Mouse (Mus musculus): ENCODE data around the gene Mrpl22. TPM values are rescaled to one million over a fixed set of nuclear protein-coding genes. Genes with fewer than 3 reads are reported as not detected.
A peak's percentile ranks its signal among the peaks of the same experiment; 100 is the strongest.
"Not testable (repeated sequence)": the region's sequence is repeated elsewhere in the genome, so short reads cannot be mapped to it uniquely, and the experiment has no call there.

The Mrpl22 gene
- total RNA-seq, 2 experiments from 2014 or later, result 49.5 to 54.2 TPM

- intact Hi-C loops (cut with DNase I), result loop anchor here (5.0 kb wide), 1 partner anchor 271 kb away; no protein-coding TSS in a partner anchor
- peak; percentile 69 to 77 for DNase-seq
Measured at GRCm38 (mm10) chr11:58223751-58224150, 52.3 kb downstream of the Mrpl22 start.

DNA sequence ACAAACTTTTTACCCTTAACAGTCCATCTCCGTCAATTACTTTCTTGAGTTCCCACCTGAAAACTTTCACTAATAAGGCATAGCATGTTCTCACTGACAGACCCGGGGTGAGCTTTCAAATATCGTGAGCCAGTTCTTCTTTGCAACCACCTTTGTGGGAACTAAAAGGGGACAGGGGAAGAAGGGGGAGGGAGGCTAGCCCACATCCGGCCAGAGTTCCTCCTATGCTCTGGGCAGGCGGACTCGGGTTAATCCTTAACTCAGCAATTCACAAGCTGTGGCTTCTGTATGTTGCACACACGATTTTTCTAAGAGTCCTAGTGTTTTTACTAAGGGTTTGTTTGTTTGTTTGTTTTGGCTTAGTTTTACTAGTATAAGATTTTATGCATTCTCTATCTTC, 52.9 kb downstream of the Mrpl22 start:
- intact Hi-C loops (cut with DNase I), result loop anchor here (5.0 kb wide), 1 partner anchor 272 kb away; no protein-coding TSS in a partner anchor

DNA sequence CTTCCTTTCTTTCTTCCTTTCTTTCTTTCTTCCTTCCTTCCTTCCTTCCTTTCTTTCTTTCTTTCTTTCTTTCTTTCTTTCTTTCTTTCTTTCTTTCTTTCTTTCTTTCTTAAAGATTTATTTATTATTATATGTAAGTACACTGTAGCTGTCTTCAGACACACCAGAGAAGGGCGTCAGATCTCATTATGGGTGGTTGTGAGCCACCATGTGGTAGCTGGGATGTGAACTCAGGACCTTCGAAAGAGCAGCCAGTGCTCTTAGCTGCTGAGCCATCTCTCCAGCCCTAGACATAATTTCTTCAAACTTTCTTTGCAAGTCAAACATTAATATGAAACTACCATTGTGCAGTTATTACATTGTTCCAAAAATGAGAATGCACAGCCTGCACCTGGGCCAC, 53.4 kb downstream of the Mrpl22 start:
- not testable (repeated sequence) for DNase-seq
- intact Hi-C loops (cut with DNase I), result loop anchor here (1.0 to 5.0 kb wide), 2 partner anchors 46 to 273 kb away; no protein-coding TSS in a partner anchor

More for the DNA sequence above, 52.9 kb downstream of the Mrpl22 start:
- peak; percentile 22 to 30 for DNase-seq

- DNase-seq, result peak; percentile 86 to 90
- intact Hi-C loops (cut with DNase I), result loop anchor here (1.0 kb wide), 1 partner anchor 46 kb away; no protein-coding TSS in a partner anchor
Measured at GRCm38 (mm10) chr11:58225655-58226054, 54.2 kb downstream of the Mrpl22 start.

GRCm38 (mm10) chr11:58226425-58226824, 55.0 kb downstream of the Mrpl22 start:
- no peak for DNase-seq
- intact Hi-C loops (cut with DNase I), result no loop called here

DNA sequence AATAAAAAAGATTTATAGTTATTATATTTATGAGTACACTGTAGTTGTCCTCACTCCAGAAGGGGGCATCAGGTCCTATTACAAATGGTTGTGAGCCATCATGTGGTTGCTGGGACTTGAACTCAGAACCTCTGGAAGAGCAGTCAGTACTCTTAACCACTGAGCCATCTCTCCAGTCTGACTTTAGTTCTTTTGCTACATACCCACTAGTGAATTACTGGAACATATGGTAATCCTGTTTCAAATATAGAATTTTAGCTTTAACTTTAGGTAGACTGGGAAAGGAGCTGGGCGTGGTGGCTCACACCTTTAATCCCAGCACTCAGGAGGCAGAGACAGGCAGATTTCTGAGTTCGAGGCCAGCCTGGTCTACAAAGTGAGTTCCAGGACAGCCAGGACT, 56.6 kb downstream of the Mrpl22 start:
- intact Hi-C loops (cut with DNase I); DNase-seq: not testable (repeated sequence)

Other genes starting within 250 kb of the Mrpl22 start
- gene Larp1, start 162.6 kb upstream of the Mrpl22 start, total RNA-seq (2021), result 10 to 100 TPM; 57.8 to 61.3 TPM
- gene Gm12248, start 78.5 kb upstream of the Mrpl22 start, total RNA-seq (2021), result not detected
- 10 to 100 TPM; 42.6 to 46.9 TPM for gene Cnot8, start 67.5 kb upstream of the Mrpl22 start, total RNA-seq (2021)
- 10 to 100 TPM; 10.2 to 11.9 TPM for gene Gemin5, start 3.1 kb upstream of the Mrpl22 start, total RNA-seq (2021)
- 1 to 10 TPM; 3.1 to 5.1 TPM for gene Igtp, start 27.9 kb downstream of the Mrpl22 start, total RNA-seq (2021)
- 1 to 10 TPM; 5.1 to 7.4 TPM for gene Irgm2, start 28.0 kb downstream of the Mrpl22 start, total RNA-seq (2021)
- gene 4930438A08Rik, start 103.1 kb downstream of the Mrpl22 start, total RNA-seq (2021), result not detected
- gene Zfp692, start 135.4 kb downstream of the Mrpl22 start, total RNA-seq (2021), result 1 to 10 TPM; 4.5 TPM
- 10 to 100 TPM; 48.5 to 51.4 TPM for gene Zfp672, start 158.7 kb downstream of the Mrpl22 start, total RNA-seq (2021)
- 10 to 100 TPM; 44.3 to 44.8 TPM for gene Sh3bp5l, start 159.1 kb downstream of the Mrpl22 start, total RNA-seq (2021)
- under 1 TPM in 1 of 2 experiments, not detected in 1; 0.22 TPM for gene Lypd8, start 207.4 kb downstream of the Mrpl22 start, total RNA-seq (2021)
- not detected for gene 1810065E05Rik, start 249.4 kb downstream of the Mrpl22 start, total RNA-seq (2021)

Measured in heart, postnatal 10 days (tissue).